Mouse (Mus musculus) MEL-GATA-1-ER (cell line): Measurements from ENCODE around the gene Crebrf.

Experiments
- DNase-seq: peaks from one replicate; pipeline ENCODE4 v3.0.0-alpha.2; 2012; ENCODE audit warnings: low read depth; ENCODE audit errors: extremely low read depth

Crebrf gene

DNA sequence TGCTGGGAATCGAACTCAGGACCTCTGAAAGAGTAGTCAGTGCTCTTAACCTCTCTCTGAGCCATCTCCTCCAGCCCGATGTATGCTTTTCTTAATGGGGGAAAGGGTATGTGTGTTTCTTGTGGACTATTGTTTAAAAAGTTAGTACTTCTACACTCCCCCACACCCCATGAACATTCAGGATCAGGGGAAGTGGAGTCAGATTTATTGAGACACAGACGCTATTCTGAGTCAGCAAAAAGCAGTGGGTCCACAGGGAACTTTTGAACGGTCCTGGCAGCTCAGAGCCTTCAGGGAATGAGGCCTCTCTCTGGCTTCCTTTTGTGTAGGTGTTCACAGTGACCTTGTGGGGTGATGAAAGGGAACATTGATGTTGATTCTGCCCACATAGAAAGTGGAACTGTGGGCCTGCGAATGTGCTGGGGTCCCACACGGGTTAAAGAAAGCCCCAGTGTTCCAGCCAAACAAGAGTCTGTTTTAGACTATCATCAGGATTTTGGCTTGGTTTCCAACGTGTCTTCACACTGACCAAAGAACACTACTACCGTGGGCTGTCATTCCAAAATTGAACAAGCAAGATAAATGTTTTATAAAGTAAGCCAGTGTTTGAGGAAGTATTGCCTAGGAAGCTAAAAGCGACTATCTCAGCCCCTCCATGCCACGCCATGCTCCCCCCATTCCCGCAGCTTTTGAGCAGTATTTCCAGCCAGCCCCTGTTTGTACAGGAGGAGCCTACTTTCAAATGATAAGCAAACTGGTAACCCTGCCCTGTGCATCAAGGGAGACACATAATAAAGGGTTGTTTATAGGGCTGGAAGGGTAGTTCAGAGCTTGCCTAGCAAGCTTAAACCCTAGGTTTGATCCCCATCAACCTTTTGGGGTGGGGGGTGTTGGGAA is 9.7 kb upstream of the Crebrf start:
- DNase-seq = peak; percentile 57

DNA sequence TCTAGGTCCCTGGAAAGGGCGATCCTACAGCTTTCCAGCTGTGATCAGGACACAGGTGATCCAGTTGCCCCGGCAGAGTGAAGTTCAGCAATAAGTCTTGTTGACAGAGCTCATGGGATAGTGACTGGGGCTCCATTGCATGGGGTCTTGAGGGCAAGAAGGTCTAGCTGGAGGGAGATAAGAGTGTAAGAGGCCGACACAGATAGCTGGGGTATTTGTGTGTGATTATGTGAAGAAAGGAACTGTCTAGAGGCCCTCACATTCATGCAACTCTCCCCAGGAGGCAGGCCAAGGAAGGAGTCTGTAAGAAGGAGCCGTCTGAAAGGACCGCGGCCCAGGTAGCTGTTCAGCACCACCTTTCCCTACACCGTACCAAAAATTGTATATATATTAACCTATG is 8.4 kb upstream of the Crebrf start:
- DNase-seq = no peak

- DNase-seq = no peak
Observed at GRCm38 (mm10) chr17:26708499-26708898, 7.0 kb upstream of the Crebrf start.

- DNase-seq = no peak
Observed at GRCm38 (mm10) chr17:26708993-26709590, 6.4 kb upstream of the Crebrf start.

DNA sequence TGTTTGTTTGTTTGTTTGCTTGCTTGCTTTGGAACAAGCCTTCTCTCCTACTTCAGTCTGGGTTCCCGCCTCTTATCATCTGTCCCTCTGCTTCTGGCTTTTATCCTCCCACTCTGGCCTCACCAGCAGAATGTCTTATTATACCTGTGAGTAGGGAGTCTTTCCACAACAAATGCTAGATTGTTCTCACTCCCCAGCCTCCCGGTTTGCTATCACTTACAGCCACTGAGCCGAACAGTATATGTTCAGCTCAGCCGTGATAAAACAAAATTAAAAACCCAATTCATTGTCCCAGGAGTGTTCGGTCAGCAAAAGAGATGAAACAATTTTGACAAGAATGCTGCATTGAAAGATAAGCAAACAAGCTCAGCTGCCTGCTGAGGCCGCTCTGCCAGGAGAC is 5.4 kb upstream of the Crebrf start:
- no peak for DNase-seq

DNA sequence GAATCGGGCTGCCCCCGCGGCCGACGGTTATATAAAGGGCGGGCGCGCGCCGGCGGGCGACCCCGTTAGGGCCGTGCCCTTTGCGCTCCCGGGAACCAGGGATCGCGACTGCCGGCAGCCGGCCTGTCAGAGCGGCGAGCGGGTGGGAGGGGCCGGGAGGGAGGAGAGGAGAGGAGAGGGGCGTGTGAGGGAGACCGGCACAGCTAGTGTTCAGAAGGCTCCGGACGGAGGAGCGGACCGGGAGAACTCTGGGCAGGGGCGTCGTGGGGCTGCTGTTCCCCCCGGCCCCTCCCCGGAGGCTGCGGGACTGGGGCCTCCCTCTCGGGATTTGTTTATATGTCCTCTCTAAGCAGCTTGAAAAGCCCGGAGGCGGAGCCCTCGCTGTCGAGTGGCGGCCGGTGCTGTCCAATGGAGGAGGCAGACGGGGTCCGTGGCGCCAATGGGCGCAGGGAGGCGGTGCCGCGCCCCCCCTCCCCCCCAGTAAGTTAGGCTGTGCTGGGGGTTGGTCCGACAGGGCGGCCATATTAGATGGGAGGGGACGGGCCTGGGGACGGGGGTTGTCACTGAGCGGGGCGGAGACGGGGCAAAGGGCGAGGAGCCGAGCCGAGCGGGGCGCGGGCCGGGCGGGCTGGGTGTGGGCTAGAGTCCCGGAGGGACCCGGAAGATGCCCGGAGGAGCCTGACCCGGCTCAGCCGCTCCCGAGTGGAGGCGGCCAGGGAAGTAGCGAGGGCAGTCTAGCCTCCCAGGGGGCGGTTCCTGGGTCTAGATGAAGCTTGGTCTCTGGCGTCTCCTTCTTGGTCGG is 667 bp downstream of the Crebrf start:
- peak; percentile 92 for DNase-seq

DNA sequence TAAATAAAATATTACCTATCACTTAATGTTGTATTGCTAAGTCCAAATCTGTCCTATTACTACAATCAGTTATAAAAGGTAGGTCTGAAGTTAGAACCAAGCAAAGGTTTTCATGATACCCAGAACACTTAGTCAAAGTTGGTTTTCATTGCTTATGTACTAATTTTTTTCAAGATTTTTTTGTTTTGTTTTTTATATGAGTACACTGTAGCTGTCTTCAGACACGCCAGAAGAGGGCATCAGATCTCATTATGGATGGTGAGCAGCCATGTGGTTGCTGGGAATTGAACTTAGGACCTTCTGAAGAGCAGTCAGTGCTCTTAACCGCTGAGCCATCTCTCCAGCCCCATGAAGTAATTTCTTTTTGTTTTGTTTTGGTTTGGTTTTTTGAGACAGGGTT is 2.4 kb downstream of the Crebrf start:
- DNase-seq = no peak

DNA sequence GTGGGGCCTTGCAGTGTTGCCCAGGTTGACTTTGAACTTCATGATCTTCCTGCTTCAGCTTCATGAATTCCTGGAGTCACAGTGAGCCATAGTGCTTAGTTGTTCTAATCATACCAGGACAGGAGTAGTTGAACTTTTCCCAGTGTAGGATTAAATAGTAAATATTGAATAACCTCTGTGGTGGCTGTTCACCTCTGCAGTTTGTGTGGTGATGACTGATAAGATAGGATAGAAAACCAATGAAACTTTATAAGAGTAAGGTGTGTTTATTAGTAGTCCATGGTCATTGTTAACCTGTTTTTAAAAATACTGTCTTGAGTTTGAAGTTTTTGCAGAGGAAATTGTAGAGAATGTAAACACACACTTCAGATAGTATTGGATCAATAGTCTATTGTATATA is 4.0 kb downstream of the Crebrf start:
- DNase-seq = no peak

DNA sequence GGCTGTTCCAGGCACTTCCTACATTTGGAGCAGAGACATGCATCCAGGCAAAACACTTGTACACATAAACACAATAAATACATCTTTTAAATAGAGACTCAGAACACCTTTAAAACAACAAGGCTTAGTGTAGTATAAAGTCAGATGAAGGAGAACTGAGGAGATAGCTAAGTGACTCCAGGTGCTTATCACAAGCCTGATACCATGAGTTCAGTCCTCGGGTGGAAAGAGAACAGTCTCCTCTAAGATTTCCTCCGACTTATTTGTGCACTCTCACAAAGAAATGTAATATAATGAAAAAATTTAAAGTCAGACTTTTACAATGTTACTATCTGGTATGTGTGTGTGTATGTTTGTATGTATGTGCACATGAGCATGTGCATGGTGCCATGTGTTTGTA is 6.4 kb downstream of the Crebrf start:
- DNase-seq = no peak

GRCm38 (mm10) chr17:26724790-26725189 is 9.3 kb downstream of the Crebrf start:
- no peak for DNase-seq

DNA sequence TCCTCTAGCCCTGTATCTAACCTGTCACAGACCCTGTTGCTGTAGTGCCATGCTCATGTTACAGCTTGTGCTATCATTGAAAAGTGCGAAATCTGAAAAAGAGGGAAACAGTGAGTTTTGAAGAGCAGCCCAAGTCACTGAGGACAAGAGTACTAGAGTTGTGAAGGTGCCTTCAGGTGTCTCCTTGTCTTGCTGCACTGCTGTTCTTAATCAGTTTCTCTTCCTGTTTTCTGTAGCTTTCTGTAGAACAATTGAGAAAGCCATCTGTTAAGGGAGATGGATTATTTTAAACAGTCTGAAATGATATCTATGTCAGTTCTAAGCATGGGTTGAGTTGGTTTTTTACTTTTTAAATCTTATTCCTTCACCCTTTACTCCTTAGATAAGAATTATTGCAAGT is 11.2 kb downstream of the Crebrf start:
- no peak for DNase-seq

GRCm38 (mm10) chr17:26727110-26727755 is 11.8 kb downstream of the Crebrf start:
- DNase-seq = no peak

DNA sequence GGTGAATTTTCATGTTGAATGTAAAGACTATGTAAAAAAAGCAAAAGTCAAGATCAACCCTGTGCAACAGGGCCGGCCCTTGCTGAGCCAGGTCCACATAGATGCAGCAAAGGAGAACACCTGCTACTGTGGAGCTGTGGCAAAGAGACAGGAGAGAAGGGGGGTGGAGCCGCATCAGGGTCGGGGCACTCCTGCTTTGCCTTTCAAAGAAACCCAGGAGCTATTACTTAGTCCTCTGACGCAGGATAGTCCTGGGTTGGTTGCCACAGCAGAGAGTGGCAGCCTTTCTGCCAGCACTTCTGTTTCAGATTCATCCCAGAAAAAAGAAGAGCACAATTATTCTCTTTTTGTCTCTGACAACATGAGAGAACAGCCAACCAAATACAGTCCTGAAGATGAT is 27.1 kb downstream of the Crebrf start:
- no peak for DNase-seq

DNA sequence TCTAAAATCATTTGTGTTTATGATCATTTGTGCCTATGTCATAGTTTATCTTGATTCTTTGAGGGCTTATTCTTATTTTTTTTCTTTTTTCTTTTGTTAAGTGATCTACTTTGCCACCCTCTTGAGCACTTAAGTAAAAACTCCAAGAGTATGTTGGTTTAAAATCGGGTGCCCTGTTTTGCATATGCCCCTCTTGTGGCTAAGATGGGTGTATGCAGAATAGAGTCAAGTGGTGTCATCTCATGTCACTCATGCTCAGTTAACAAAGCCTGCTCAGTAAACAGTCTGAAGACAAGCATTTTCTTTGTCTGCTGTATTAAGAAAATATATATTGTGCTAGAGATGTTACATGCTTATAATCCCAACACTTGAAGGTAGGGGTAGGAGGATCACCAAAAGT is 27.8 kb downstream of the Crebrf start:
- no peak for DNase-seq

GRCm38 (mm10) chr17:26749975-26750374 is 34.5 kb downstream of the Crebrf start:
- peak; percentile 10 for DNase-seq

DNA sequence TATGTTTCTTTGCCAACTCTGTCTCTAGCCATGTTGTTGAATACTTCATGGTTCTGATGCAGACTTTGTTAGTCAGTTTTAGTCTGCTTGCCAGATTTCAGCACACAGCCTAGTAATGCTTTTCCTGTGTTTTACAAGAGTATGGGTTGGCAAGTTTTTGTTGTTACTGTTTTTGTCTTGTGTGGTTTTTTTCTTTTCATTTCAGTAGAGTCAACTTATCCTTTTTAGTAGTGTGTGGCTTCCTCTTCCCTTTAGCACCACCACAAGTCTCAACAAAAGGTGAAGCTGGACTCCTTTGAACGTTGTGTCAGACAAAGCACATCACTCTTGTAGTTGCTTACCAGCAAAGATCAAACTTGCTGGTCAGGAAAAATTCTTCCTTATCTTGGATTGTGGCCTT is 36.8 kb downstream of the Crebrf start:
- no peak for DNase-seq

GRCm38 (mm10) chr17:26753476-26753875 is 38.0 kb downstream of the Crebrf start:
- DNase-seq = no peak

DNA sequence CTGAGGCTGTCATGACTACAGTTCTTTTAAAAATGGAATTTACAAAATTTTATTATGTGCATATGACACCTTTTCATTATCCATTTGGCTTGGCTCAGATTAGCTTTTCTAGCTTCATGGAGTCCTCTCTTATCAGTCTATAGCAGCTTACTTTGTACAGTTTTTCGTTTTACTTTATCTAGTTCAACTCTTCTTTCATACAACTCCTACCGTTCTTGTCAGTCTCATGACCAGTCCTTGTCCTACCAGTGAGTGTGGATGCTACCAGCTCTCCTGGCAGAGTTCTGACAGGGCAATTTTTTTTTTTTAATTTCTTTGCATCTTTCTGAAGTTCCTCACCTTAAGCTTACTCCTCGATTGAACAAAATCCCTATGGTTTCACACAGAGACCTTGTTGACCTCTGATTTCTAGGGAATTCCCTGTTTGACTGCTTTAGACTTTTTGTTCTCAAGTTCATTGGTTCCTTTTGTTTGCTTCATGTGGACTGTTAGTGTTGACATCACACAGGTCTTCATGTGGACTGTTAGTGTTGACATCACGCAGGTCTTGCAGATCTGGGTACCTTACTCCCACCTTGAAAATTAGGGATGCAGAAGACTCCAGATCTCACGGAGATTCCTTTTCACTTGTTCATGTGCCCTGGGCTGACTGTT is 51.8 kb downstream of the Crebrf start:
- peak; percentile 65 for DNase-seq

GRCm38 (mm10) chr17:26767754-26768124 is 52.3 kb downstream of the Crebrf start:
- DNase-seq = no peak

DNA sequence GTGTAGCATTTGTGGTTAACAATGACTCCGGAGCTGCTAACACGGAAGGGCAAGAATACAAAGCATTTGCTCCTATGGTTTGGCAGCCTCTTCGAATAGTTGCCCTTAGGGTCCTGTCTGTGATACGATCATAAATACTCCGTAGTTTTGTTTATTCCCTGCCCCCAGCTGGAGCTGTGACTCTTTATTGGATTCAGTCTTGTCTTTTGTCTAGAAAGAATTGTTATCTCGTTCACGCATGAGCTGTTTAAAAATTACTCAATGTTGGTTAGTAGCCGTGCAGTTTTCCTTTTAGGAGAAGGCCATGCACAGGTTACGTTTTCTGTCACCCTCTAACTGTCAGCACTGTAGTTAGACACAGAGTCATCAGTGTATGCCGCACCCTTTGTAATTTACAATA is 60.8 kb downstream of the Crebrf start:
- no peak for DNase-seq

GRCm38 (mm10) chr17:26778001-26778400 is 62.6 kb downstream of the Crebrf start:
- DNase-seq = no peak
